Mouse (Mus musculus): ENCODE data around the gene Taf3. TPM values are rescaled to one million over a fixed set of nuclear protein-coding genes. Genes with fewer than 3 reads are reported as not detected.

The Taf3 gene
- polyA plus RNA-seq, 1 experiment from 2014 or later = 17.3 TPM

GRCm38 (mm10) chr2:10051996-10052395 lies 3.6 kb upstream of the Taf3 start:
- Histone ChIP-seq H3K27ac (no peak overlapping the region), H3K9me3 (replicated peaks) (no peaks in the 10 kb centered on the region), H3K9ac (no peak overlapping the region), H3K36me3 (peaks cover 33% of the 10 kb centered on the region), H3K4me3 (no peak overlapping the region), H3K27me3 (no peaks in the 10 kb centered on the region), H3K4me2 (replicated peaks) (no peak overlapping the region), H3K4me1 (peaks cover 11% of the 10 kb centered on the region)
- ATAC-seq (ENCODE audit: low FRiP score) = no peak
- 100% methylated on average over 1 of the region's 1 CpGs for WGBS

DNA sequence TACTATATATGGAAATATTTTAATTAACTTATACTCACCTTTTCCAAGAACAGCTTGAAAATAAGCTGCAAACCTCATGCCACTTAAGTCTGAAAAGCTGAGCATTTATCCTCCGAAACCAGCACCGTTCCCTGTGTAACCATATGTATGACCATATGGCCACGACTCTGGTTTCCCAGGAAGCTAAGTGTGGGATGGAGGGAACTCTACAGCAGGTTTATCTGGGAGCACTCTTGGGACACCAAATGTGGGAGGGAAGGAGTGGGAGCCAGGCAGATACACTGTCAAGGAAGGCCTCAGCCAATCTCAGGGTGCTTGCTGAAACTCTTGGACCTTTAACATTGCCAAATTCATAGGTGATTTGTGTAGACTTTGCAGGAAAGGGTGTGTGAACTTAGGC lies 2.5 kb upstream of the Taf3 start:
- no peaks in the 10 kb centered on the region for H3K27me3 ChIP-seq
- ATAC-seq (ENCODE audit: low FRiP score) = no peak
- no peak overlapping the region for H3K27ac ChIP-seq
- H3K4me1 ChIP-seq = peaks cover 13% of the 10 kb centered on the region
- no peaks in the 10 kb centered on the region for H3K9me3 ChIP-seq (replicated peaks)
- no peak overlapping the region for H3K9ac ChIP-seq
- no peak overlapping the region for H3K4me3 ChIP-seq
- peaks cover 24% of the 10 kb centered on the region for H3K36me3 ChIP-seq
- WGBS = 84% methylated on average over 3 of the region's 3 CpGs
- no peak overlapping the region for H3K4me2 ChIP-seq (replicated peaks)

- Histone ChIP-seq H3K4me2 (replicated peaks) (peak overlapping the region; percentile 89), H3K9me3 (replicated peaks) (no peaks in the 10 kb centered on the region), H3K4me1 (peaks cover 13% of the 10 kb centered on the region), H3K4me3 (peak overlapping the region; percentile 74), H3K9ac (0 out of 2 replicates have a peak overlapping the region, but pooled peaks have one; percentile 27), H3K27me3 (no peaks in the 10 kb centered on the region), H3K27ac (no peak overlapping the region), H3K36me3 (peaks cover 10% of the 10 kb centered on the region)
- ATAC-seq (ENCODE audit: low FRiP score) = no peak
- WGBS = 17% methylated on average over 9 of the region's 10 CpGs
Observed at GRCm38 (mm10) chr2:10049456-10049855, 1.1 kb upstream of the Taf3 start.

- Histone ChIP-seq H3K36me3 (no peaks in the 10 kb centered on the region; the same call in 1 of the 2 replicates), H3K9me3 (replicated peaks) (no peaks in the 10 kb centered on the region), H3K9ac (peak overlapping the region; percentile 81), H3K4me3 (peak overlapping the region; percentile 74), H3K27me3 (no peaks in the 10 kb centered on the region), H3K4me2 (replicated peaks) (peak overlapping the region; percentile 89), H3K4me1 (peaks cover 13% of the 10 kb centered on the region), H3K27ac (peak overlapping the region; percentile 49; the same call in 1 of the 2 replicates)
- WGBS = under 1% methylated on average over 47 of the region's 47 CpGs
- peak; percentile 85 for ATAC-seq (ENCODE audit: low FRiP score)
Observed at GRCm38 (mm10) chr2:10047758-10048436, 499 bp downstream of the Taf3 start.

DNA sequence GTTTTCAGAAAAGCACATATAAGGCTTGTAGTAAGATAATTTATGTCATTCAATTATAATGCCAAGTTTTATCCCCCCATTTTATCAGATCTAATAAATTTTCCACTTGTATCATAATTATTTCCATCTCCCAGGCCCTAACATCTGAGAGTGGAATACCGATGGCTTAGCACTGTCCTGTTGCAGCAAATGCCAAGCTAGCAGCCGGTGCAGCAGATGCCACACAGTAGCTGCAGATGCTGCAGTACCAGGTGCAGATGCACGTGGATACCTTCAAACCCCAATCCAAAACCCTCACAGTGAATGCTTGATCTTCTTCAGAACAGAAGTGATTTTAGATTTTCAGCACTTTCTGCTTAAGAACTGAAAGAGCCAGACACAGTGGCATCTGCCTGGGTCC lies 13.4 kb downstream of the Taf3 start:
- Histone ChIP-seq H3K9me3 (replicated peaks) (no peaks in the 10 kb centered on the region), H3K36me3 (peaks cover 9% of the 10 kb centered on the region; the same call in 1 of the 2 replicates), H3K4me3 (no peak overlapping the region), H3K4me2 (replicated peaks) (no peak overlapping the region), H3K27ac (no peak overlapping the region), H3K4me1 (no peaks in the 10 kb centered on the region), H3K27me3 (no peaks in the 10 kb centered on the region), H3K9ac (no peak overlapping the region)
- no peak for ATAC-seq (ENCODE audit: low FRiP score)
- WGBS = 87% methylated on average over 3 of the region's 3 CpGs

DNA sequence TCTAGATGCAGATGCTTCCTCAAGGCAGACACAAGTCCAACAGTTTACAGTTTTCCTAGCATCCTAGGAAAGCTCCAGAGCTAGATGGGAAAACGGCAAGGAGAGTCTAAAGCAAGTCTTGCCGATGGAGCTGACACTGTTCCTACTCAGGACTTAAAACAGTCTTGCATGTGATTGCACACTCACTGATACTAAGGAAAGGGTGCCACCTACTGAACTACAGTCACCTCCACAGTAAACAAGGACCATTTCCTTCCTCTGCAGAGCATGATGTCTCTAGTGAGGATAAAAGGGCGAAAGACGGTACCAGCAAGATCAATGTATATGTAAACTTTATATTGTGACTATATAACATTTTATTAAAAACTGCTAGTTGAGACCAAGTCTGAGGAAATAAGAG lies 14.7 kb downstream of the Taf3 start:
- Histone ChIP-seq H3K4me2 (replicated peaks) (no peak overlapping the region), H3K9ac (no peak overlapping the region), H3K4me3 (no peak overlapping the region), H3K4me1 (no peaks in the 10 kb centered on the region), H3K9me3 (replicated peaks) (no peaks in the 10 kb centered on the region), H3K27ac (no peak overlapping the region), H3K36me3 (0 out of 2 replicates have a peak, but pooled peaks cover under 1% of the 10 kb centered on the region), H3K27me3 (no peaks in the 10 kb centered on the region)
- 79% methylated on average over 4 of the region's 4 CpGs for WGBS
- ATAC-seq (ENCODE audit: low FRiP score) = no peak

- H3K9ac ChIP-seq = no peak overlapping the region
- H3K9me3 ChIP-seq (replicated peaks) = no peaks in the 10 kb centered on the region
- 74% methylated on average over 7 of the region's 7 CpGs for WGBS
- H3K4me2 ChIP-seq (replicated peaks) = no peak overlapping the region
- no peaks in the 10 kb centered on the region for H3K4me1 ChIP-seq
- no peak for ATAC-seq (ENCODE audit: low FRiP score)
- no peak overlapping the region for H3K27ac ChIP-seq
- no peak overlapping the region for H3K4me3 ChIP-seq
- H3K36me3 ChIP-seq = no peaks in the 10 kb centered on the region
- H3K27me3 ChIP-seq = no peaks in the 10 kb centered on the region
Observed at GRCm38 (mm10) chr2:10029755-10030154, 18.6 kb downstream of the Taf3 start.

- no peak for ATAC-seq (ENCODE audit: low FRiP score)
- Histone ChIP-seq H3K27ac (no peak overlapping the region), H3K27me3 (no peaks in the 10 kb centered on the region), H3K4me1 (no peaks in the 10 kb centered on the region), H3K4me3 (no peak overlapping the region), H3K9me3 (replicated peaks) (no peaks in the 10 kb centered on the region), H3K9ac (no peak overlapping the region), H3K36me3 (no peaks in the 10 kb centered on the region), H3K4me2 (replicated peaks) (no peak overlapping the region)
- 88% methylated on average over 6 of the region's 6 CpGs for WGBS
Observed at GRCm38 (mm10) chr2:10024264-10024663, 24.1 kb downstream of the Taf3 start.

GRCm38 (mm10) chr2:10021296-10021695 lies 27.1 kb downstream of the Taf3 start:
- Histone ChIP-seq H3K27ac (no peak overlapping the region), H3K9me3 (replicated peaks) (no peaks in the 10 kb centered on the region), H3K4me2 (replicated peaks) (no peak overlapping the region), H3K36me3 (no peaks in the 10 kb centered on the region), H3K4me1 (no peaks in the 10 kb centered on the region), H3K27me3 (no peaks in the 10 kb centered on the region), H3K9ac (no peak overlapping the region), H3K4me3 (no peak overlapping the region)
- no peak for ATAC-seq (ENCODE audit: low FRiP score)
- 93% methylated on average over 11 of the region's 11 CpGs for WGBS

DNA sequence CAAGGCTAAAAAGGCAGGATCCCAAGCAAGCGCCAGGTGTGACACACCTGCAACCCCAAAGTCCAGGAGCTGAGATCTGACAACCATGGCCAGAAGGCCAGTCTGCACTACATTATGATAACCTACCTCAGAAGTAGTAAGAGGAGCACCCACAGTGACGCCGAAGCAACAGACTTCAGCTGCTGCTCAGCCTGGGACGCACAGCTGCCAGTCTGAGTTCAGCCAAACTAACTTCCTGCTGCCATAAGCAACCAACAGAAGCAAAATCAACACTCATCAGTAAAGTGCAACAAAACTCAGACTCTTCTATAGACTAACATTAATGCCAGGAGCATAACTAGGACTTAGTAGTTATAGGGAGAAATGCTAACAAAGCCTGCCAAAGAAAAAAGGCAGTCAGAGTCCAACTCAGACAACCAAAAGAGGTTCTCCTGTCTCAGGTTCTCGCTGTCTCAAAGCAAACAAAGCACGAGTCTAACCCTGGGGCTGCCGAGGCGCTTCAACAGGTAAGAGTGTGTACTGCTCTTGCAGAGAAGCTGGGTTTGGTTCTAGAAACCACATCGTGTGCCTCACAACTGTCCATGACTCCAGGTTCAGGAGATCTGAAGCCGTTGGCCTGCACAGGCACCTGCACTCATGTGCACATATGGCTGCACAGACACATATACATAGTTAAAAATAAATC lies 33.3 kb downstream of the Taf3 start:
- Histone ChIP-seq H3K27me3 (no peaks in the 10 kb centered on the region), H3K9me3 (replicated peaks) (no peaks in the 10 kb centered on the region), H3K4me2 (replicated peaks) (no peak overlapping the region), H3K4me3 (no peak overlapping the region), H3K27ac (no peak overlapping the region), H3K36me3 (no peaks in the 10 kb centered on the region), H3K9ac (no peak overlapping the region), H3K4me1 (no peaks in the 10 kb centered on the region)
- 86% methylated on average over 10 of the region's 10 CpGs for WGBS
- no peak for ATAC-seq (ENCODE audit: low FRiP score)

- Histone ChIP-seq H3K36me3 (no peaks in the 10 kb centered on the region), H3K4me2 (replicated peaks) (no peak overlapping the region), H3K27me3 (no peaks in the 10 kb centered on the region), H3K4me3 (no peak overlapping the region), H3K4me1 (no peaks in the 10 kb centered on the region; the same call in 1 of the 2 replicates), H3K9ac (no peak overlapping the region), H3K27ac (no peak overlapping the region), H3K9me3 (replicated peaks) (no peaks in the 10 kb centered on the region)
- no peak for ATAC-seq (ENCODE audit: low FRiP score)
- WGBS = 38% methylated on average over 7 of the region's 7 CpGs
Observed at GRCm38 (mm10) chr2:10010263-10010909, 38.0 kb downstream of the Taf3 start.

DNA sequence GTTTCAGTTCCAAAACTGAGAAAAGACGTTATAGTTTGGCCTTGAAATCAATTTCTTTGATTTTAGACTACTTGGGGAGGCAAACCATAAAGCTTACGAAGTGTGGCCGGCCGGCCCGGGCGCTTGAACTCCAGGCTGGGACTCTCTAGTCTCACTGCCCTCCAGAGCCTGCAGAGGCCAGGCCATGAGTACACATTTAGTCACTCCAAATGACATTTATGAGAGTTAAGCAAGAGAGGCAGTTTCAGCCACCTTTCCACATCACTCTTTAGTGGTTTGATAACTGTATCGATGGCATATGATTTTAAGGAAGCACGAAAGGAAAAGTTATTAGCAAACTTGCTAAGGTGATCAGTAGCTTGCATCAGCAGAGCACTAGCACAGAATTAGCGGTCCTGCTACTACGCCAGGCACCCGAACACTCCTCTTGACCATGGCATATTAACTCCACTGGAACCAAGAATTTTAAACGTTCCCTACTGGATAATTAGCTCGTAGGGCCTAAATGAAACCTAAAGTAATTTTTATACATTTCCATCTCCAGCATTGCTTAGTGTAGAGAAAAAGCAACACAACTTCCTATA lies 38.6 kb downstream of the Taf3 start:
- no peak for ATAC-seq (ENCODE audit: low FRiP score)
- H3K27me3 ChIP-seq = no peaks in the 10 kb centered on the region
- H3K9ac ChIP-seq = no peak overlapping the region
- H3K4me3 ChIP-seq = no peak overlapping the region
- no peaks in the 10 kb centered on the region for H3K9me3 ChIP-seq (replicated peaks)
- no peak overlapping the region for H3K4me2 ChIP-seq (replicated peaks)
- H3K4me1 ChIP-seq = no peaks in the 10 kb centered on the region; the same call in 1 of the 2 replicates
- H3K27ac ChIP-seq = no peak overlapping the region
- no peaks in the 10 kb centered on the region for H3K36me3 ChIP-seq
- 87% methylated on average over 13 of the region's 13 CpGs for WGBS

Data from hindbrain, embryonic 12.5 days (tissue).